Mouse (Mus musculus): ENCODE data around the gene Ttll5.

- TF ChIP-seq CTCF (IDR thresholded peaks at IDR 0.05; ENCODE audit: extremely low read depth, insufficient read length, insufficient replicate concordance, low read depth, low read length) (no peak), POLR2A (IDR thresholded peaks at IDR 0.05; ENCODE audit: low read depth, low read length) (no peak)
Measured at GRCm38 (mm10) chr12:85967812-85968211, 143.4 kb downstream of the Ttll5 start.

Measured in small intestine, adult 2 months (tissue).